Mouse (Mus musculus): ENCODE measurements around the gene Cnot2. TPM values are rescaled to one million over a fixed set of nuclear protein-coding genes. Genes with fewer than 3 reads are reported as not detected.
A peak's percentile ranks its signal among the peaks of the same experiment; 100 is the strongest.

Gene Cnot2
- total RNA-seq, 2 experiments from 2014 or later, result 87.5 to 92.5 TPM

- Histone ChIP-seq H3K4me3 (no peak overlapping the region), H3K27ac (no peak overlapping the region)
- DNase-seq (ENCODE audit: low spot score in 2 of 2), result no peak
- no peak for TF ChIP-seq CTCF (conservative IDR thresholded peaks at IDR 0.05)
Measured at GRCm38 (mm10) chr10:116461443-116461842, 119.9 kb downstream of the Cnot2 start.

DNA sequence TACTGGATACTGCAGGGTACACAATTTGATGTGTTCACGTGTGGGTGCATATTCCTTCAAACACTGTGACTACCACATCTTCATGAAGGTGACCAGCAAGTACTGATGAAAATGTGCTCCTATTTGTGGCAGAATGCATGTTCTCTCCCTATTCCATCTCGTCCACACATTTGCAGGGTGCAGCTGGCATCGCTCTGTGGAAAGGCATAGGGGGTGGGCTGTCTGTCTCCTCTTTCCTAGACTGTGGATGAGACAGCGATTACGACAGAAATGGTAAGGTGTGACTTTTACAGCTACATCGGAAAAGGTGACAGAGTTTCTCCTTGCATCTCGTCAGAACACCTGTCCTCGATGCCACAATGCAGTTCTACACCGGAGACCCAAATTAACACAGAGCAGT is 122.5 kb downstream of the Cnot2 start:
- H3K27ac ChIP-seq, result peak overlapping the region; percentile 58; the same call in 1 of the 2 replicates
- H3K4me3 ChIP-seq, result no peak overlapping the region
- peak in 1 of 2 experiments; percentile 38 for DNase-seq (ENCODE audit: low spot score in 2 of 2)
- TF ChIP-seq CTCF (conservative IDR thresholded peaks at IDR 0.05), result no peak

DNA sequence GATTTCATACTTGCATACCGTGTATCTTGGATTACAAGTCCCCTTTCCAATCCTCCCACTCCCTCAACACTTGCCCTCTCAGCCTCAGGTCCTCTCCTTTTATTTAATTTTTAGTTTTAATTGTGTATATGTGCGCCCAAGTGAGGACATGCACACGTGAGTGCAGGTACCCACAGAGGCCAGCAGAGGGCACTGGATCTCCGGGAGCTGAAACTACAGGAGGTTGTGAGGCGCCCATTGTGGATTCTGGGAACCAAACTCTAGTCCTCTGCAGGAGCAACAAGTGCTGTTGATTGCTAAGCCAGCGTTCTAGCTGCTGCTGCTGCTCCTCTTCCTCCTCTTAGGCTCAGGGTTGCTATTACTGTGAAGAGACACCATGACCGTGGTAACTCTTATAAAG is 128.5 kb downstream of the Cnot2 start:
- H3K27ac ChIP-seq, result no peak overlapping the region
- H3K4me3 ChIP-seq, result no peak overlapping the region
- peak; percentile 48 for TF ChIP-seq CTCF (conservative IDR thresholded peaks at IDR 0.05)
- DNase-seq (ENCODE audit: low spot score in 2 of 2), result no peak

DNA sequence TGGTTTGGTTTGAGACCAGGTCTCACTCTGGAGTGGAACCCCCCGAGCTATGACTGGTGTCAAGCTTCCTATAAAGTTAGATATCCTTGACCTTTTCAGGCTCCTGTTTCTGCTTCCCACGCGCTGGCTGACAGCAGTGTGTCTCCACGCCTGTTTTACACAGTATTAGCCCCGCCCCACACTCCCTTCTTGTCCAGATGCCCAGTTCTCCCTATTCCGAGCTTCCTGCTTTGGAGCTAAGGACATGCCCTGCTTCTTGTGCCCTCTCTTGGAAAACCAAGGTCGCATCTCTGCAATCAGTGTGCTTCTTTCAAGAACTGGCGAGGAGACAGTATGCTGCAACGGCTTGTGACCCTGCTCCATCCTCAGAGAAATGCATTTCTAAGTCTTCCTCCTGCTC is 130.7 kb downstream of the Cnot2 start:
- Histone ChIP-seq H3K27ac (no peak overlapping the region), H3K4me3 (no peak overlapping the region)
- TF ChIP-seq CTCF (conservative IDR thresholded peaks at IDR 0.05), result no peak
- peak in 1 of 2 experiments; percentile 8 for DNase-seq (ENCODE audit: low spot score in 2 of 2)

- DNase-seq (ENCODE audit: low spot score in 2 of 2), result no peak
- Histone ChIP-seq H3K4me3 (no peak overlapping the region), H3K27ac (no peak overlapping the region)
- TF ChIP-seq CTCF (conservative IDR thresholded peaks at IDR 0.05), result no peak
Measured at GRCm38 (mm10) chr10:116448166-116448565, 133.1 kb downstream of the Cnot2 start.

GRCm38 (mm10) chr10:116447176-116447575 is 134.1 kb downstream of the Cnot2 start:
- no peak for DNase-seq (ENCODE audit: low spot score in 2 of 2)
- no peak for TF ChIP-seq CTCF (conservative IDR thresholded peaks at IDR 0.05)
- H3K4me3 ChIP-seq, result no peak overlapping the region

GRCm38 (mm10) chr10:116446040-116446439 is 135.3 kb downstream of the Cnot2 start:
- Histone ChIP-seq H3K4me3 (no peak overlapping the region), H3K27ac (no peak overlapping the region)
- TF ChIP-seq CTCF (conservative IDR thresholded peaks at IDR 0.05), result no peak
- DNase-seq (ENCODE audit: low spot score in 2 of 2), result no peak

More at GRCm38 (mm10) chr10:116447176-116447575, 134.1 kb downstream of the Cnot2 start:
- H3K27ac ChIP-seq, result no peak overlapping the region

DNA sequence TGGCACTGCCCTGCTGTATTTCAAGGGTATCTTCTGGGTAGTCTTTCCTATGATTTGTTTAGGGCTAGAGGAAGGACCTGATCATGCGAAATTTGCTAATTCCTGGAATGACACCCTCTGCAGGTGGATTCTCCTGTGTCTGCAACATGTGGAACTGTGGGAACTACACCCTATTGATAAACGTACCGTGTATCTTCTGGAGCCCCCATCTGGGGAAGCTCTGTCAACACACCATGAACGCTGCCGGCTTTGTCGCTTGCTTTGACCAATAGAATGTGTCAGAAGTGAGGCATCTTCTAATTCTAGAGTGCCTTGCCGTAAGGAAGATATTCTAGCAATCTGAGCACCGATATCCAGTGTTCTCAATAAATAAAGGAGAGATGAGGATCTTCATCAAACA is 136.5 kb downstream of the Cnot2 start:
- TF ChIP-seq CTCF (conservative IDR thresholded peaks at IDR 0.05), result no peak
- no peak for DNase-seq (ENCODE audit: low spot score in 2 of 2)
- no peak overlapping the region for H3K4me3 ChIP-seq
- H3K27ac ChIP-seq, result no peak overlapping the region

DNA sequence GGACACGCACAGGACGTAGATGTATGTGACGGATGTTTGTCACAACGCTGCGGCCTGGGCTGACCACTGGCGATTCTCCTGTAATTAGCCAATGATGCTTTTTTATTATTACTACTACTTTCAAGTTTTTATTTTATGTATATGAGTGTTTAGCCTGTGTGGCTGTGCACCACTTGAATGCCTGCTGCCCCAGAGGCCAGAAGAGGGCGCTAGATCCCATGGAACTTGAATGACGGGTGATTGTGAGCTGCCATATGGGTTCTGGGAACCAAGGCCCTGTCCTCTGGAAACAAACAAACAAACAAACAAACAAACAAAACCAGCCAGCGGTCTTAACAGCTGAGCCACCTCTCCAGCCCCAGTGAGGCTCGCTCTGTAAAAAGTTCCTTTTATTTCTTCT is 136.9 kb downstream of the Cnot2 start:
- TF ChIP-seq CTCF (conservative IDR thresholded peaks at IDR 0.05), result no peak; the same call in 1 of the 2 replicates

DNA sequence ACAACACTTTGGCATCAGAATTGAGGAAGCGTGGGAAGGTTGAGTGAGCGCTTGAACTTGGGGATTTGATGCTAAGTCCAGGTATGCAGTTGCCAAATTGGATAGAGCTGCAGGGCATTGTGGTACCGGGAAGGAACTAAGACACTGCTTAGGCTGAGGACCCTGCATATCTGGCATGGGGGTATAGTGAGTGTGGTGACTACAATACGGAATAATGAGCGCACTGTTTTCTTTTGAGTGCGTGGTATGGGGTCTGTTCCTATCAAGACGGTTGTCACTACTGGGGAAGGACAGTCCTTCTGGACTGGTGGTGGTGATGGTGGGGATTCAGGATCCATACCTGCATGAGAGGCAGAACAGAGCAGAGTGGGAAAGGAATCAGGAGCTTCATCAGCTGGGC is 140.4 kb downstream of the Cnot2 start:
- H3K4me3 ChIP-seq, result no peak overlapping the region
- no peak overlapping the region for H3K27ac ChIP-seq
- TF ChIP-seq CTCF (conservative IDR thresholded peaks at IDR 0.05), result no peak
- DNase-seq (ENCODE audit: low spot score in 2 of 2), result no peak

More for the DNA sequence above, 136.9 kb downstream of the Cnot2 start:
- H3K27ac ChIP-seq, result no peak overlapping the region
- no peak overlapping the region for H3K4me3 ChIP-seq
- DNase-seq (ENCODE audit: low spot score in 2 of 2), result no peak

GRCm38 (mm10) chr10:116440088-116440487 is 141.2 kb downstream of the Cnot2 start:
- DNase-seq (ENCODE audit: low spot score in 2 of 2), result no peak
- Histone ChIP-seq H3K27ac (no peak overlapping the region), H3K4me3 (no peak overlapping the region)
- TF ChIP-seq CTCF (conservative IDR thresholded peaks at IDR 0.05), result no peak

GRCm38 (mm10) chr10:116435455-116435854 is 145.9 kb downstream of the Cnot2 start:
- DNase-seq (ENCODE audit: low spot score in 2 of 2), result peak in 1 of 2 experiments; percentile 37

More at GRCm38 (mm10) chr10:116435455-116435854, 145.9 kb downstream of the Cnot2 start:
- Histone ChIP-seq H3K27ac (peak overlapping the region; percentile 32; the same call in 1 of the 2 replicates), H3K4me3 (no peak overlapping the region)
- no peak for TF ChIP-seq CTCF (conservative IDR thresholded peaks at IDR 0.05)

Small RNA genes within 50 kb of the gene (microRNA-seq; reads per million reads assigned to microRNA genes)
- gene Gm25190, result 0 reads per million in 2 experiments

Other genes starting within 250 kb of the Cnot2 start
- gene Kcnmb4, start 107.6 kb downstream of the Cnot2 start, total RNA-seq (2021), result 10 to 100 TPM; 73.2 to 78.4 TPM